Mouse (Mus musculus) heart, postnatal 36 days (tissue): ENCODE results near the gene Ksr1. TPM values are rescaled to one million over a fixed set of nuclear protein-coding genes. Genes with fewer than 3 reads are reported as not detected.

Source experiments
- DNase-seq, 2 experiments: peaks; one replicate each; pipeline ENCODE4 v3.0.0; 2021 to 2022
- intact Hi-C: fragments of 180-260 bp; cut with DNase I; formaldehyde crosslinking; loops from one replicate; pipeline ENCODE4 v1.15.1; 2025
- total RNA-seq, 2 experiments: library from RNA; stranded (reverse); gene quantifications; 2 replicates each; pipeline ENCODE4 v1.2.3; 2021

Gene Ksr1
- total RNA-seq, 2 experiments from 2014 or later, result 6.6 to 6.7 TPM

DNA sequence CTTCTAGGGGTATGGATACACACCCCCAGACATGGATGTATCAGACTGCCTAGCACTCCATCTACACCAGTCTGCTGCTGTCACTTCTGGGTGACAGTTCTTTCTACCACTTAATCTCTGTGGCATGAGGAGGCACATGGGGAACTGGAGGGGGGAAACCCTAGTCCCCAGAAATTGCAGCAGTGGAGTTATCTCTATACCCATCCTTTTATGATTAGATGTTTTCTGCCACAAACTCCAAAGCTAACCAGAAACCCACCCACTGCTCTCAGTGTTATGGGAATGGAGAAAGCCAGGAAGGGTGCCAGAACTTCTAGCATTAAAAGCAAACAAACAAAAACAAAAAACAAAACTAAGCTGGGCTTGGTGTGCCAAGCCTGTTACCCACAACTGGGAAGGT is 92.8 kb downstream of the Ksr1 start:
- intact Hi-C loops, result no loop called here
- no peak for DNase-seq

DNA sequence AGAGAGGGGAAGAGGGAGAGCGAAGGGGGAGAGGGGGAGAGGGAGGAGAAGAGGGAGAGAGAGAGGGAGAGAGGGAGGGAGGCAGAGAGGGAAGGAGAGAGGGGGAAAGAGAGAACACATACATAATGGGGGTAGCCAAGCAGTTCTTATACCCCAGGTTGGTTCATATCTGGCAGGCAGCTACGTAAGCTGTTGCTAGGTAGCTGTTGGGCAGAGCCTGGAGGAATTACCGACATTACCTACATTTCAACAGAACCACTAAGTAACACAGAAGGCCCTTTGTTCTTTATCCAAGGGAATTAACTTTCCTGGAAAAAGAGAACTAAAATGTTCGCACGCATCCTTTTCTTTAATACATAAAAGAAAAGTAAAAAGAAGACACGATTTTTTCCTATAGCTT is 93.4 kb downstream of the Ksr1 start:
- intact Hi-C loops, result no loop called here
- DNase-seq, result no peak

DNA sequence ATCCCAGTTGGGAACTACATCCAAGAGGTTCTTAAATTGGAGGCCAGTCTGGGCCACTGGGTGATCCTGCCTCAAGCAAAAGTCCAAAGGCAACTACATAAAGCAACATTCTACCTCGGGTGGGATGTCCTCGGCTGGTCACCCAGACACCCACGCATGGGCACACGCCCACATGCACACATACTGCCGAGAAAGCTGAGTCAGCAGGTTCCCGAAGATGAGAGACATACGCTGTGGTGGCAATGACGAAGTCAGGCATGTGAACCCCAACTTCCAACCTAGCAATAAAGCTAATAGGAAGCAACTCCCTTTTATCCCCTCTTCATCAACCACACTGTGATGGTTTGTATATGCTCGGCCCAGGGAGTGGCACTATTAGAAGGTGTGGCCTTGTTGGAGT is 94.7 kb downstream of the Ksr1 start:
- intact Hi-C loops, result no loop called here
- no peak for DNase-seq

DNA sequence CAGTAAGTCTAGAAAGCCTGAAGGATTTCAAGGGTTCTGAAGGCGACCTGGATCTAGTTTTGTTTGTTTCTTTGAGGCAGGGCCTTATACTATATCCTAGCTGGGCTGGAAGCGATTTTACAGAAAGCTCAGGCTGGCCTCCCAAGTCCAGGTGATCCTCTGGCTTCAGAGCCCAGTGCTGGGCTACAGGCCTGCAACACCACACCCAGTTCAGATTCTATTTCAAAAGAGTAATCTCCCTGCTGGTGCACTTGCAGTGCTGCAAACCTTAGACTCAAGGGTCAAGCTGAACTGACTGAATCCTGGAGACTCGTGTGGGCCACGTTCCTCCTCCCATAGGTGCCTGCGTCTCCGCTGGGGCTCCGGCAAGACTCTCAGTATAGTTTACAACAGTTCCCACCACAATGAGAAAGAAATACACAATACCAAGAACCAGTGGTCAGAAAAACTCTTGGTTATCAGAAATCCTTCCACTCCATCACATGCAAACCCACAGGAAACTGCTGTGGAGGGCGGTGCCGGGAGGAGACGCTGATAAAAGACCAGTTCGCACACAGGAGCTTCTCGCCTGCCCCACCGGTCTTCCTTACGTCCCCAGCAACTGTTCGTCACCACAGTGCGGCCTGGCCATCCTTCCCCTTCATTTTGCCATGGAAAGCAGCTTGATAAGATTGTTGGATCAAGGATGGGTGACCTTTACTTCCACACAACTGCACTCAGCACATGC is 95.3 kb downstream of the Ksr1 start:
- DNase-seq, result no peak

DNA sequence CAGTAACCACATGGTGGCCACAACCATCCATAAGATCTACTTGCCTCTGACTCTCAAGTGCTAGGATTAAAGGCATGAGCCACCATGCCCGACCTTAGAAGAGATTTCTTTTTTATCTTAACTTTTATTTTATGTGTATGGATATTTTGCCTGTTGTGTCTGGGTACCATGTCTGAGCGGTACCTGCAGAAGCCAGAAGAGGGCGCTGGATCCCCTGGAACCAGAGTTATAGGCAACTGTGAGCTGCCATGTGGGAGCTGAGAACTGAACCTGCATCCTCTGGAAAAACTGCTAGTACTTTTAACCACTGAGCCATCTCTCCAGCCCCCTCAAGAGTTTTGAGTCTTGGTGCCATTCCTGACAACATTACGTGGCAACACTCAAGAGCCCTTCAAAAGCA is 97.3 kb downstream of the Ksr1 start:
- DNase-seq, result no peak
- intact Hi-C loops, result no loop called here

More for the DNA sequence above, 95.3 kb downstream of the Ksr1 start:
- intact Hi-C loops, result no loop called here

DNA sequence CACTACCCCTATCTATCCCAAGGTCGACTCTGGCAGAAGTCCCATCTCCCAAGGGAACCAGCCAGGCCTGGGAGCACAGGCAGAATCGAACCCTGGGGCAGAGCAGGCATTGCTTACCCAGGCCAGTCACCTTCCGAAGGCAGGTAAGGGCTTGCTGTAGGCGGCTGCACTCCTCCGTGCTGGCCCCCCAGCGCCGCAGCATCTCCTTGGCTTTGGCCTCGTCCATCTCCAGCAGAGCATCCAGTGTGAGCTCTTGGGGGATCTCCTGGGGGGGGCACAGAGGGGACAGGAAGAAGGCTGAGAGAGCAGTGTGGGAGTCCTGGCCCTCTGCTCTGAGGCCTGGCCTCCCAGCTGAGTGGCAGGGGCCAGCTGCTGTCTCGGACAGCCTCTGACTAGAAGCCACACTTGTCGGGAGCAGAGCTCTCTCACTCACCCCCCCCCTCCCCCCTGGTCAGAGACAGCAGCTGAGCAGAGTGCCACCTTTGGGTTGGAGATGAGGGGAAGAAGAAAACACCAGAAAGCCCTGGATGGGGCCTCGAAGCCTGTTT is 99.0 kb downstream of the Ksr1 start:
- DNase-seq, result no peak
- intact Hi-C loops, result no loop called here

DNA sequence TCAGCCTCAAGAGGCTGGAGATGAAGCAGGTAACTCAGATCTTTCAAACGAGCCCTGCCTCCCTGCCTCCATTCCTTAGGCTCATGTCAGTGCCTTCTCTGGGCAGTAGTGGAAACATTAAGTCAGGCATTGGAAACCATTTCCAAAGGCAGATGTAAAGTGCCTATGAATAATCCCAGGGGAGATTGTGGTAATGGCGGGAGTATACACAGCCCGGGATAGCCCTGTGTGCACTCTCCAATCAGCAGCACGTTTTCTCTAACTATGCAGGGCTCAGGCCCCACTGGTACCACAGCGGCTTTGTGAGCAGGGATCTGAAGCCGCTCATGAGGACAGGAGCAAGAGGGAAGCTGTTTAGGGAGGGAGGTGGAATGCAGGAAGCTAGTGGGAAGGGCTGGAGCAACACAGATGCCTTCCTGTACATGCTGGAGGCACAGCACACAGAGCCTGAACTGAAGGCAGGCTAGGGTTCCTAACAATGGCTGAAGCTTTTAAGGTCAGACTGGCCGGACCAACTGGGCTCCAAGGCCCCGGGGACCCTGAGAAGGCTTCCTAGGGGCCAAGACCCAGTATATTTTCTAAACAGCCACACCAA is 99.5 kb downstream of the Ksr1 start:
- intact Hi-C loops, result no loop called here
- DNase-seq, result no peak

DNA sequence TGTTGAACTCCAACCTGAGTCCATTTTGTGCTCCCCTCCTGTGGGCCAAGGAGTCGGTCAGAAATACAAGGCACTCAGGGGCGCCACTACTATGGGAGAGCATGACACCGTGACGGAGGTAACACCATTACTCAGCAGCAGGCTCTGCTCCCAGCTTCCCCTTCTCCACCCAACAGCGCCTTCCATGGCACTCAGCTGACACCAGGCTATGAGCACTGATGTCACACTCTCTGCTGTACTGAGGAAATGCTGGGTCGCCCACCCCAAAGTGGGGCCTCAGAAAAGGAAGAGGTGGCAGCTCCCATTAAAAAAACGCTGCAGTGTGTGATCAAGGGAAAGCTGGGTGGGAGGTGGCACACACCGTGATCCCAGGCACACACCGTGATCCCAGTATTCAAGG is 101.0 kb downstream of the Ksr1 start:
- intact Hi-C loops, result no loop called here
- DNase-seq, result no peak

DNA sequence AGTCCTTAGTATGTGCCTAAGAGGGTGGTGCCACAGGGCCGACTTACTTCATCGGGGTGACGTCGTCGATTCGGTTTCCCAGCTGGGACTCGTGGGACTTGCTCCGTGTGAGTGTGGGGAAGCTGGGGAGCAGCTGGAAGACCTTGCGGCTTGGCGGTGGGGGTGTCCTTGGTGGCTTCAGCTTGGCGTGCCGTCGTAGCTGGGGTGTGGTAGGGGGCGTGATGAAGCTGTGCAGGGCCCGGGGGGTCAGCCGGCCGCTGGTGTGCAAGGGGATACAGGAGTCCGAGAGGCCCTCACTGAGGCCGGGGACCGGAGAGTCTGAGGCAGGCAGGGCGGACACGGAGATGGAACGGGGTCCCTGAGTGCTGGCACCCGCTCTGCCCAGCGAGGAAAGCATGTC is 101.4 kb downstream of the Ksr1 start:
- intact Hi-C loops, result no loop called here
- no peak for DNase-seq

DNA sequence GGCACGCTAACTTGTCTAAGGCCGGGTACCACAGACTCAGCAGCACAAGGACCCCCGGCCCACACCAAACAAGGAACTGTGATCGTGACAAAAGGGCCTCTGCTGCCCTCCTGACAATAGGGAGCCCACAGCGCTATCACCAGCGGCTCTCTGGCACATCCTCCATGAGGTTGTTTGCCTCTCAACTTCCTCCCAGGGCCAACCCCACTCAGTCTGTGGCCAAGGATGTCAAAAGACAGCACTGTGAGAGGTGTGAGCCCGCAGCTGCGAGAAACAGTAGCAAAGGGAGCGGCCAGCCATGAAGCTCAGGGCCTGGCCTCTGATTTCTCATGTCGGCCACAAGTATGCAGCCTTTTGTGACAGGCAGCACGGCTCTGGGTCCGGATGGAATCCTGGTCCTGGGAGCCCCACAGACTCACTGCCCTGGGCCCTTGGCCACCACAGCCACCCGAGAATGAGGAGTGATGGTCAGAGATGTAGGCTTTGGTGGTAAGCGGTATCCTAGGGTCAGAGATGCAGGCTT is 104.2 kb downstream of the Ksr1 start:
- intact Hi-C loops, result no loop called here

DNA sequence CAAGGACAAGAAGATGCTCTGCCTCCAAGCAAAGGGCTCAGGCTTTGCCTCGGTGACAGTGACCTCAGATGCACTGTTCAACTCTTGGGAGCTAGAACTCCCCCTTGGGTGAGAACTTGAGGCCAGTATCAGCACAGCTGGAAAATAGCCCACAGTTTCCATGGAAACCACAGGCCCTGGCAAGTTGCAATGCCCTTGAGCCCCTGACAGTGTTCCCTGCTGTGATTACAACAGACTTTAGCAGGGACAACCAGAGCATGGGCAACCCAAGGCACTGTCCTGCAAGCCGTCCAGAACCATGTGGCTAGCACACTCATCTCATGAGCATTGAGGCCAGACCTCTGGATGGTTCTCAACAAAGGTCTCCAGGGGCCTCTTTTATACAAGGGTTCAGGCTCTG is 106.7 kb downstream of the Ksr1 start:
- peak; percentile 65 to 67 for DNase-seq
- intact Hi-C loops, result no loop called here

More for the DNA sequence above, 104.2 kb downstream of the Ksr1 start:
- no peak for DNase-seq

DNA sequence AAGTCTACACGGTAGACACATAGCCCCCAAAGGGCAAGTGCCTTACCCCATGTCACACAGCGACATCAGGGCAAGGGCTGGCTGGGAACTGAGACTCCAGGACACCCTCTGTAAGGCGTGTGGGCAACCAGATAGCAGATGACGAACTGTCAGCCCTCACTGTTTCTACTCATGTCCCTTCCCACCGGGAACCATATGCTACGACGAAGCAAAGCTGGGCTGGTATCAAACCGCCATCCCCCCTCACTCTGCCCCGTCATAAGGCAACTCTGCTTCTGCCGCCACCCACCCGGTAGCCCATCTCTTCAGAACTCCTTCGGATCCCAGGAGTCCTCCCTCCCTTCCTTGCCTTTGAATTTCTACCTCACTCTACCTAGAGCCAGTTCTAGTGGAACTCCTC is 108.7 kb downstream of the Ksr1 start:
- intact Hi-C loops, result no loop called here
- no peak for DNase-seq

DNA sequence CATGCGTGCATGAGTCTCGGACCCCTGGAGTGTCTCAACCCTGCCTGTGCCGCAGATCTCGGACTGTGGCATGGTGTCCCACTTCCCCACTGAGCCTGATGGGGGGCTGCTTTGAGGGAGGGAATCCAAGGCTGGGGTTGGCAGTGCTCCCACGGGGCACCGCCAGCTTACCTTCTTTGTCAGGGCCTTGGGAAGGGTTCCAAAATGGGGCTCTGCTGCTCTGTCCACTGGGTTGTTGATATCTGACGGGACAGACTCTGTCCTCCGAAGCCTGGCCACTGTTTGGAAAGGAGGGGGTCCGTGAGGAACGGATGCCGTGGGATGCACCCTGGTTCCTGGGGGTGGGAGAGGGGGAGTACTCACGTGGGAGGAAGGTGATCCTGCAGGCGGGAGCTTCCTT is 109.9 kb downstream of the Ksr1 start:
- no peak for DNase-seq
- intact Hi-C loops, result no loop called here

DNA sequence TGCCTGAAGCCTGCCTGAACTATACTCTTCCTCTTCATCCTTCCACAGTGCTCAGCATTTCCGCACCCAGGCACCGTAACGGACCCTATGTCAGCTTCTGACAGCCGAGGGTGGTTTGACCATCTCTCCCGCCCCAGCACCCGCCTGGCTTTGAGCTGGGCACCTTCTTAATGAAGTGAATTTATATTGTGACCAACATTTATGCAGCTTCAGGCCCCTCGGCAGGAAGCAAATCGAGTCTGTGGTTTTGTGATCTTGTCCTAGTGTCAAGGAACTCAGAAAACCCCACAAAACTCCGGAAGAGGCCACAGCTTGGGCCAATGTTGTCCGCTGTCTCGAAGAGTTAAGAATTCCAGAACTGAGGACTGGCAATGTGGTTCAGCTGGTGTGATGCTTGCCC is 112.6 kb downstream of the Ksr1 start:
- intact Hi-C loops, result loop anchor here (5.0 kb wide), 2 partner anchors 79 to 364 kb away; no protein-coding TSS in a partner anchor
- no peak for DNase-seq

DNA sequence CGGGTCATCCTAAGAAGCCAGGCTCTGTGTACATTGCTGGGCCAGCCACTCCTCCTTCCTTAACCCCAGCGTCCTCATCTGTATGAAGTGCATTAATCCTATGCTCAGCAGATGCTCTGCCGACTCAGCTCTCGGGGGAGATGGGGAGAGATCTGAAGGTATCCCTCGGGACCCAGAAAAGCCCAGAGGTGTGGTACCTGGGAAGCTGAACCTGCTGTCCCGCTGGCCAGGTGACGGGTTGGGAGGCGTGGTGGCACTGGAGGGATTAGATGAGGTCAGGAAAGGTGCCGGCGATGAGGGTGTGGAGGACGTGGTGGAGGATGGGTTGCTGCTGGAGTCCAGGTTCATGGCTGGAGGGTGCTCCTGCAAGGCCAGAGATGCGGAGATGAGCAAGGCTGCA is 113.2 kb downstream of the Ksr1 start:
- DNase-seq, result no peak
- intact Hi-C loops, result loop anchor here (5.0 kb wide), 2 partner anchors 79 to 364 kb away; no protein-coding TSS in a partner anchor

DNA sequence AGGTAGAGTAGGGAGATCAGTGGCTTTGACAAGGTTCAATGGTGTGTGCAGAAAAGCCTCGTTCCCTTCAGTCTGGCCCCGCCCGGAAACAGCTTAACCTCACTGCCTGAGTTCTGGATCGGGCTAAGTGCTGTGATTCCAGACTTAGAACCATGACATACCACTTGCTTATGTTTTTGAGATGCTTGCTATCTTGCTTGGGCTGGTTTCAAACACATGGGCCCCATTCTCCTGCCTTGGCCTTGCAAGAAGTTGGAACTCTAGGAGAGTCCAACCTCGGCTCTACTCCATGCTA is 114.8 kb downstream of the Ksr1 start:
- DNase-seq, result no peak

DNA sequence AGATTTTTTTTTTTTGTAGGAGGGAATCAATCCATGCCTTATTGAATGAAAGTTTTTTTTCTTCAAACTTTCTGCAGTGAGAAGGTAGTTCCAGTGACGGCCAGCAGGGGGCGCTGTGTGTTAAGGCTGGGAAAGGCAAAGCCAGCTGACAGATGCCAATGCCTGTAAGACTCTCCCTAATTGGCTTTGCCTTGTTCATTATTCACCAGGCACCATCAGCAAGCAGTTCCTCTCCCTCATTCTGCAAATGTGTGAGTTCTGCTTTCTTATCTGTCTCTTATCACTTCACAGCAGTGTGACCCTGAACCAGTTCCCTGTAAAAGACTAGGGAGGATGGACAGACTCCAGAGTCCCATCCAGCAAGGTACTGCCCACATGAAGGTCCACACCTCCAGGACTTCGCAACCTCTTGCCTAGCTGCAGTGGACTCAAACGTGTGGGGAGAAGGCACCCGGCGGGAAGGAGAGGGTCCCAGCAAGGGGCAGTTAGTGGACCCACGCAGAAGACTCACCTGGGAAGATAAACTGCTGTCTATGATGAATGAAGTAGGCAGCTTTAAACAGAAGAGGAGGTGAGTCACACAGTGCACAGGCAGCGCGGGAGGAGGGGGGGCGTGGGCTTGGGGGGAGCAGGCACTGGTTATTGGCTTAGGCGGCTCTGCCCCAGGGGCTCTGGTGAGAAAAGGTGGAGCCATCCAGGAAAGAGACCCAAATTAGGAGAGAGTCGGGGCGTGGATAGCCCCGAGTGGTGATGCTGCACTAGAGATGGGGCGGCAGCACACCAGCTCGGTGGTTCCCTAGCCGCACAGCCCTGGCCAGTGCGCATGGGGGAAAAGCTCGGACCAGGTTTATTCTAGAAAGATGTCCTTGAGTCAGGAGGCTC is 115.4 kb downstream of the Ksr1 start:
- intact Hi-C loops, result loop anchor here (1.0 to 5.0 kb wide), 8 partner anchors 40 to 366 kb away; partner anchors contain the start of genes Gm9964 and Ksr1
- DNase-seq, result peak; percentile 89 to 96

More for the DNA sequence above, 114.8 kb downstream of the Ksr1 start:
- intact Hi-C loops, result loop anchor here (2.0 to 5.0 kb wide), 6 partner anchors 39 to 366 kb away; partner anchors contain the start of genes Gm9964 and Ksr1

DNA sequence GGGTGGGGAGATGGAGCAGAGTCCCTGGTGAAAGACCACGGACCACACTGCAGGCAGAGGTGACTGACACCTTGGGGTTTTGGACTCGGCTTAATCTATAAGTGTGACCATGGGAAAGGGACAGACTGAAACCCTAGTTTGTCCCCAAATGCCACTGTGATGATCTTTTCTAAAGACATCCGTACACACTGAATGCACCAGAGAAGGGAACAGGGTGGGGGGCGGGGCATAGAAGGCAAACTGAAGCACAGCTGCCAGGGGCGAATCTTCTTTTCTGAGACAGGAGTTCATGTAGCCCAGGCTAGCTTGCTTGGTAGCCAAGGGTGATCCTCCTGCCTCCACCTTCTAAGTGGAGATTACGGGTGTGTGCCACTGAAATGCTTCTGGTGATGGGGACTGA is 122.5 kb downstream of the Ksr1 start:
- intact Hi-C loops, result no loop called here

DNA sequence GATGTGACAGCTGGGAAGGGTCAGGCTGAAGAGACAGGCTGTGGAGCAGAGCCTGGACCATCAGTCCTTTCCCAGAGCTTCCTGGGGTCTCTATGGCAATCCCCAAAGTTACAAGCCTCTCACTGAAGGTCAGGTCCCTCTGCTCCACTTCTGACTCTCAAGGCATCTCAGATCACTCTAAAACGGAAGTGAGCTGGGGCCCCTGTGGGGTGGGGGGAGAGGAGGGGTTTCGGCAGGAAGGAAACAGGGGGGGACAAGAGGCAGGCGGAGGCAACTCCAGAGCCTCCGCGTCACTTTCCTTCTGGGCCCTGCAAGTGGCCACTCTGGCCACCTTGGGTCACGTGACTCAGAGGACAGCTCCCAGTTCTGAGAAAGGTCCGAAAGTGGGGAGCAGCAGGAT is 122.9 kb downstream of the Ksr1 start:
- intact Hi-C loops, result no loop called here
- no peak for DNase-seq

More for the DNA sequence above, 122.5 kb downstream of the Ksr1 start:
- no peak for DNase-seq

DNA sequence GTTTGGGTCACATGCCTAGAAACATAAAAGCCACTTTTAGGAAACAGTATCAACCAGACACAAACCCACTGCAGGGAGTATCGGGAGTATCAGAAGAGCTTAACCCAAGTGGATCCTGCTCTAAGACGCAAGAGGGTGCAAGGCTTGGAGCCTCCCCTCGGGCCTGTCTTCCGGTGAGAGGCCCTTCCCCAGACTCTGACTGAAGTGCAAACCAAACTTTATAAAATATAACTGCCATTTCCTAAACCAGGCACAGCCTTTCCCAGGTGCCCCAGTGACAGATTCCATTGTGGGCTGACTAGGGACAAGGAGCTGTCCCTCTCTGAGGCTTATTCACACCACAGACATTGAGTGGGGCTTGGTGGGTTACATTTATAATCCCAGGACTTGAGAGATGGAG is 123.4 kb downstream of the Ksr1 start:
- intact Hi-C loops, result no loop called here
- DNase-seq, result no peak

DNA sequence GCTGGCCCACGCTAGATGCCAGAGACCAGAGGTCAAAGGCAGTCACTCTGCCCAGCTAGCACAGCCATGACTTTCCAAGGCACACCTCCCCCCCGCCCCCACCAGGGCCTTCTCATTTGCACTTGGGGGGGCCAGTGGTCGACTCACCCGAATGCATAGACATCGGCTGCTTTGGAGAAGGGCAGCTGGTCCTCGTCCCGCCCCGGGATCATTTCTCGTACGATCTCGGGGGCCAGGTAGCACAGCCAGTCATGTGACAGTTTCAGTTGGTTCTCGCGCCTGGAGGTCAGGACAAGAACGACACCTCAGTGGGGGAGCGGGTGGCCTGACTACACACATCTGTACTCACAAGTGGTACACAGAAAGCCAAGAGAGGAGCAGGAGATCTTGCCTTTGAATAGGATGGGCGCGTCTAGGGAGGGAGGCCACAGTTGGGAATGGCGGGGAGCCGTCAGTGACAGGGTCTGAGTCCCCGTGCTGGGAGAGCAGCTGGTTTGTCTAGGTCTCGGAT is 125.6 kb downstream of the Ksr1 start:
- DNase-seq, result no peak
- intact Hi-C loops, result no loop called here
